Mouse (Mus musculus) limb, embryonic 13.5 days (tissue): Measurements from ENCODE around the gene Cntrl. TPM values are rescaled to one million over a fixed set of nuclear protein-coding genes. Genes with fewer than 3 reads are reported as not detected.

Experiments used
- polyA plus RNA-seq: library from polyadenylated mRNA; unstranded; fragments of >200 nt; fragmentation: Nextera tagmentation; extraction: Ambion mirVana; gene quantifications from 2 replicates; pipeline ENCODE4 v1.2.1, GENCODE M21; 2015

Cntrl gene
- polyA plus RNA-seq, 1 experiment from 2014 or later: 27.3 TPM

Other genes with a start within 250 kb of the Cntrl start
- gene Cutal, start 235.1 kb upstream of the Cntrl start, polyA plus RNA-seq: 0.09 and 0.26 TPM in 2 replicates
- gene Psmd5, start 234.5 kb upstream of the Cntrl start, polyA plus RNA-seq: 101 and 102 TPM in 2 replicates
- 1.6 and 2.6 TPM in 2 replicates for gene Phf19, start 195.5 kb upstream of the Cntrl start, polyA plus RNA-seq
- 3.3 TPM in 2 replicates for gene Traf1, start 147.7 kb upstream of the Cntrl start, polyA plus RNA-seq
- 0.10 TPM in 1 of 2 replicates, not detected in the other for gene Hc, start 48.1 kb upstream of the Cntrl start, polyA plus RNA-seq
- gene AI182371, start 7.9 kb upstream of the Cntrl start, polyA plus RNA-seq: 0.28 and 0.60 TPM in 2 replicates
- 353 and 356 TPM in 2 replicates for gene Rab14, start 91.6 kb downstream of the Cntrl start, polyA plus RNA-seq
- 113 and 118 TPM in 2 replicates for gene Gsn, start 146.9 kb downstream of the Cntrl start, polyA plus RNA-seq
- 18.1 and 18.5 TPM in 2 replicates for gene Stom, start 227.5 kb downstream of the Cntrl start, polyA plus RNA-seq